Mouse (Mus musculus): Measurements from ENCODE around the gene Vamp5. TPM values are rescaled to one million over a fixed set of nuclear protein-coding genes. Genes with fewer than 3 reads are reported as not detected.

Gene Vamp5
- polyA plus RNA-seq, 1 experiment from 2014 or later: 17.3 TPM

DNA sequence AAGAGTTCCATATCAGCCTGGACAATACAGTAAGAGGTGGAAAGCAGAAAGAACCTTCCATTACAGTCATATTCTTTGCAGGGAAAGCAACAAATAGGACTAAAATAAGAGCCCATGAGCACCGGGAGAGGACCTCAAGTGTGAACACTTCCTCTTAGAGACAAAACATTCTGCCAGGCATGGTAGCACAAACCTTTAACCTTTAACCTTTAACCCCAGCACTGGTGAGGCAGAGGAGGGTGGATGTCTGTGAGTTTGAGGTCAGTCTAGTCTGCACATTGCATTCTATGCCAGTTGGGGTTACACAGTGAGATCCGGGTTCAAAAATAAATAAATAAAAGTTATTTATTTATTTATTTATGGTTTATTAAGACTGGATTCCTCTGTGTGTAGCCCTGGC lies 39.8 kb downstream of the Vamp5 start:
- peaks cover 50% of the 10 kb centered on the region for H3K36me3 ChIP-seq
- no peaks in the 10 kb centered on the region for H3K9me3 ChIP-seq
- H3K9ac ChIP-seq (replicated peaks): no peak overlapping the region
- ATAC-seq (ENCODE audit: insufficient number of reproducible peaks, insufficient read depth, low FRiP score, low TSS enrichment, low read depth): no peak
- 71% methylated on average over 2 of the region's 2 CpGs for WGBS
- peaks cover 11% of the 10 kb centered on the region for H3K4me1 ChIP-seq (replicated peaks)
- H3K27me3 ChIP-seq: no peaks in the 10 kb centered on the region
- H3K27ac ChIP-seq: no peak overlapping the region
- H3K4me2 ChIP-seq: no peak overlapping the region
- no peak overlapping the region for H3K4me3 ChIP-seq (replicated peaks)

DNA sequence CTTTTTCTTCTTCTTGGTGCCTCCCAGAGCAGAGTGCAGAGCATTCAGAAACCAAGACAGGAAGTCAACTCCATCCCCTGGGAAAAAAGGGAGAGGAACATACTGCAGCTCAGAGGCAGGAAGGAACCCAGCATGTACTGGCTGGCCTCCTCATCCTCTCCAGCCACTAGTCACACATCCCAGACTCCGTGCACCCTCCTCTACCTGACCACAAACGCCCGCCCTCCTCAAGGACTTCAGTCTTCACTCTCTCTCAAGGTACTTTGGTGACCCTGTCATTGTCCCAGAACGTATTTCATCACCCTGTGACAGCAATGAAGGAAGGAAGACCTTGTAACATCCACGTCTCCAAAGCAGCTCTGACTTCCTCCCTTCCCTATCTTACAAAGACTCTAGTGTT lies 47.2 kb downstream of the Vamp5 start:
- no peak for ATAC-seq (ENCODE audit: insufficient number of reproducible peaks, insufficient read depth, low FRiP score, low TSS enrichment, low read depth)
- no peak overlapping the region for H3K9ac ChIP-seq (replicated peaks)
- H3K36me3 ChIP-seq: peaks cover 97% of the 10 kb centered on the region
- no peak overlapping the region for H3K4me3 ChIP-seq (replicated peaks)
- H3K4me2 ChIP-seq: no peak overlapping the region
- WGBS: 88% methylated on average over 5 of the region's 5 CpGs
- no peaks in the 10 kb centered on the region for H3K27me3 ChIP-seq
- no peaks in the 10 kb centered on the region for H3K9me3 ChIP-seq
- no peak overlapping the region for H3K27ac ChIP-seq
- no peaks in the 10 kb centered on the region for H3K4me1 ChIP-seq (replicated peaks)

DNA sequence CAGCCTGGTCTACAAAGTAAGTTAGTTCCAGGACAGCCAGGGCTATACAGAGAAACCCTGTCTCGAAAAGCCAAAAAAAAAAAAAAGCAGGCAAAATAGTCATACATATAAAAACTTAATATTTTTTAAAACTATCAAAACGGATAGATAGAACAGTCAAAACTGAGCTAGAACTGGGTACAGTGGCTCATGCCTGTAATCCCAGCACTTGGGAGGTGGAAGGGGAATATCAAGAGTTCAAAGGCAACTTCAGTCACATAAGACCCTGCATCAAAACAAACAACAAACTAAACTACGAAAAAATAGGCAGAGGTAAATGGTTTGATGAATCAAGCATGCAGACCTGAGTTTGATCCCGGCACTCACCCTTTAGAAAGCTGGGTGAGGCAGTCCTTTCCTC lies 50.1 kb downstream of the Vamp5 start:
- ATAC-seq (ENCODE audit: insufficient number of reproducible peaks, insufficient read depth, low FRiP score, low TSS enrichment, low read depth): no peak
- no peaks in the 10 kb centered on the region for H3K9me3 ChIP-seq
- no peak overlapping the region for H3K27ac ChIP-seq
- H3K9ac ChIP-seq (replicated peaks): no peak overlapping the region
- H3K36me3 ChIP-seq: peaks cover 97% of the 10 kb centered on the region
- no peaks in the 10 kb centered on the region for H3K4me1 ChIP-seq (replicated peaks)
- no peak overlapping the region for H3K4me3 ChIP-seq (replicated peaks)
- 89% methylated on average over 4 of the region's 4 CpGs for WGBS
- H3K4me2 ChIP-seq: no peak overlapping the region
- H3K27me3 ChIP-seq: no peaks in the 10 kb centered on the region

DNA sequence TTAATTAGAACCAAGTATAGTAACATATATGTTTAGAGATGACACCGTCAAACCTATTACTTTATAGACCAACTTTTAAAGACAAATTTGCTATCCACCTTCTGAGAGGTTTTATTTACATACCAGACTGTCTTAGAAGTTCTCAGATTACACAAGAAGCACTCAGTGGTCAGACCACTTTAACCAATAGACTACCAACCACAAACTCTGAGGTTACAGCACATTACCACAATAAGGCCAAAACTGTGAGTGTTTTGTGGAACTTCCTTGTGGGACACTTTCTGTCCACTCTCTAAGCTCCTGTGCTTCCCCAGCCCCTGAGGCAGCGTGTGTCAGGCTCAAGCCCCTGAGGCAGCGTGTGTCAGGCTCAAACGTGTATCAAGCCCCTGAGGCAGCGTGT lies 51.2 kb downstream of the Vamp5 start:
- no peaks in the 10 kb centered on the region for H3K27me3 ChIP-seq
- 90% methylated on average over 5 of the region's 5 CpGs for WGBS
- no peak overlapping the region for H3K4me3 ChIP-seq (replicated peaks)

DNA sequence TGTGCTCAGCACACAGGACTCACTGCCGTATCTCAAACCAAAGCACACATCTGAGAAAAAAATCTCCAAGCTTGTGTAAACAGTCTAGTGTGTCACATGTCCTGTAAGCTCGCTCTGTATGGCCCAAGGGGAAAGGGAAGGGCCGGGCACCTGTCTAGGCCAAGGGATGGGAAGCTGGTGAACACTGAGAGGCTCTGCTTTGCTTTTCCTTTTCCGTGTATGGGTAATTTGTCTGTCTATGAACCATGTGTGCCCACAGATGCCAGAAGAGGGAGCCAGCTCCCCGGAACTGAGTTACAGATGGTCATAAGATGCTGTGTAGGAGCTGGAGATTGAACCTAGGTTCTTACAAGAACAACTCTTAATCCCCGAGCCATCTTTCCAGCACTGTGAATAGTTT lies 54.0 kb downstream of the Vamp5 start:
- H3K36me3 ChIP-seq: peaks cover 96% of the 10 kb centered on the region
- WGBS: 79% methylated on average over 6 of the region's 6 CpGs
- no peaks in the 10 kb centered on the region for H3K27me3 ChIP-seq
- H3K4me2 ChIP-seq: no peak overlapping the region
- H3K9ac ChIP-seq (replicated peaks): no peak overlapping the region
- H3K4me1 ChIP-seq (replicated peaks): no peaks in the 10 kb centered on the region
- H3K27ac ChIP-seq: no peak overlapping the region
- H3K4me3 ChIP-seq (replicated peaks): no peak overlapping the region
- H3K9me3 ChIP-seq: no peaks in the 10 kb centered on the region
- ATAC-seq (ENCODE audit: insufficient number of reproducible peaks, insufficient read depth, low FRiP score, low TSS enrichment, low read depth): no peak

More for the DNA sequence above, 51.2 kb downstream of the Vamp5 start:
- Histone ChIP-seq H3K4me1 (replicated peaks) (no peaks in the 10 kb centered on the region), H3K36me3 (peaks cover 97% of the 10 kb centered on the region), H3K9ac (replicated peaks) (no peak overlapping the region), H3K9me3 (no peaks in the 10 kb centered on the region), H3K27ac (no peak overlapping the region), H3K4me2 (no peak overlapping the region)
- ATAC-seq (ENCODE audit: insufficient number of reproducible peaks, insufficient read depth, low FRiP score, low TSS enrichment, low read depth): no peak

DNA sequence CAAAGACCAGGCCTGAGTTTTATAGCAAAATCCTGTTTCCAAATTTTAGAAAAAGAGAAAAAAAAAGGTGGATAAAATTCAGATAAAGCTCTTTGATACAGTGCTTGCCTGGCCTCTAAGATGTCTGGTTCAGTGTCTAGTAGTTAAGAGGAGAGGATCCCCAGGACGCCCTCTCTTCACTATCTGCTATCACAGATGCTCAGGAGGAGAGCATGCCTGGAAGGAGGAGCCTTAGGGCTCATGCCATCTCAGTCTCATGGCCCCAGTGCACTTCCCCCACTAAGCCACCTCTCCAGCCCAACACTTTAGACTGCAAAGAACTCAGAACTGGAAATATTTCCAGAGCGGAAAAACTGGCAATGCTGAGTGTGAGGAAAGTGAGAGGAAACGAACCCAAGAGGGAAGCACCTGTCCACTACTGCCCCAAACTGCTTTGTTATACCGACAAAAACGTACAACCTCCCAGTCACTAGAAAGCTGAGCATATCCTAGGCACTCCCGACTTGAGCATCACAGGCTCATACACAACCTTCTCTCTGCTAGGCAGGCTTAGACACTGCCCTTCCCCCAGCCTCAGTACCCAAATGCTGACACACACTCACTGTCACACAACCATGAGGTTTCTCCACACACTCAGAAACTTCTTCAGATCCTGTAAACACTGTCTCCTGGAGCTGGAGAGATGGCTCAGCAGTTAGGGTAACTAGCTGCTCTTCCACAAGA lies 56.3 kb downstream of the Vamp5 start:
- Histone ChIP-seq H3K4me2 (no peak overlapping the region), H3K9ac (replicated peaks) (no peak overlapping the region), H3K4me1 (replicated peaks) (no peaks in the 10 kb centered on the region), H3K27me3 (no peaks in the 10 kb centered on the region), H3K36me3 (peaks cover 98% of the 10 kb centered on the region), H3K27ac (no peak overlapping the region), H3K4me3 (replicated peaks) (no peak overlapping the region), H3K9me3 (no peaks in the 10 kb centered on the region)
- no peak for ATAC-seq (ENCODE audit: insufficient number of reproducible peaks, insufficient read depth, low FRiP score, low TSS enrichment, low read depth)
- WGBS: 93% methylated on average over 6 of the region's 6 CpGs

DNA sequence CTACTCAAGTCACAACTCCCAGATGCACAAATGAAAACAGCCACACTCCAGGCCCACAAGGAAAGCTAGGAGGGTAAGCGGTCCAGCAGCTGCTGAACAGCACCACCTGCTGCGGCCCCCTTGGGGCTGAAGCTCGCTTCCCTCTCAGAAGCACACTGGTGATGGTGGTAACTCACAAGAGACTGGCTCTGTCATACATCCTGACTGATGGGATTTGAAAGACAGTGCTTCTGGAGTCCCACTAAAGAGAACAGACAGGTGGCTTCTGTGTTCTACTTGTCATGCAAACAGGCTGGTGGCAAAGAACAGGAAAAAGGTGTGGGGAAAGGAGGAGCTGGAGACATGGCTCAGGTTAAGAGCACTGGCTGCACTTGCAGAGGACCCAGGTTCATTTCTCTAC lies 57.3 kb downstream of the Vamp5 start:
- WGBS: 92% methylated on average over 3 of the region's 3 CpGs
- H3K27me3 ChIP-seq: no peaks in the 10 kb centered on the region
- H3K4me3 ChIP-seq (replicated peaks): no peak overlapping the region
- no peaks in the 10 kb centered on the region for H3K4me1 ChIP-seq (replicated peaks)
- no peaks in the 10 kb centered on the region for H3K9me3 ChIP-seq
- H3K36me3 ChIP-seq: peaks cover 98% of the 10 kb centered on the region
- ATAC-seq (ENCODE audit: insufficient number of reproducible peaks, insufficient read depth, low FRiP score, low TSS enrichment, low read depth): no peak
- no peak overlapping the region for H3K9ac ChIP-seq (replicated peaks)
- no peak overlapping the region for H3K27ac ChIP-seq
- H3K4me2 ChIP-seq: no peak overlapping the region

DNA sequence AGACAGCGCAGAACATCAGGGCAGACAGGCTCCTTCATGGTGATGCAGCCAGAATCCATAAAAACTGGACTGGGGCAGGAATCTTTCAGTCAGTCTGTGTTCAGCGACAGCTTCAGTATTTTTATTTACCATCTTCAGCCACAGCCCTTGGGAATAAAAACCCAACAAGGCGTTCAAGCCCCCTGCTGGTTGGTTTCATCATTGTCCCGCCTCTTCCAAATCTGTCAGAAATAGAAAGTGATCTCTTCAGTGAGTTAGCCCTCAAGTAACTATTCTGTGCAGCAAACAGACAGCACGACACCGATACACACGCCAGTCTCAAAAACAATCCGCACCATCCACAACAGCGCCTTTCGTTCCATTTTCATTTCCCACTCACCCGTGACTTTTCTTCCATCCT lies 61.2 kb downstream of the Vamp5 start:
- H3K36me3 ChIP-seq: peaks cover 89% of the 10 kb centered on the region

More for the DNA sequence above, 61.2 kb downstream of the Vamp5 start:
- Histone ChIP-seq H3K4me2 (no peak overlapping the region), H3K27ac (no peak overlapping the region), H3K4me1 (replicated peaks) (no peaks in the 10 kb centered on the region), H3K4me3 (replicated peaks) (no peak overlapping the region), H3K27me3 (no peaks in the 10 kb centered on the region), H3K9ac (replicated peaks) (no peak overlapping the region), H3K9me3 (no peaks in the 10 kb centered on the region)
- no peak for ATAC-seq (ENCODE audit: insufficient number of reproducible peaks, insufficient read depth, low FRiP score, low TSS enrichment, low read depth)
- WGBS: 83% methylated on average over 11 of the region's 11 CpGs

Other genes starting within 250 kb of the Vamp5 start
- 30.7 and 30.8 TPM in 2 replicates for gene Atoh8, start 144.9 kb downstream of the Vamp5 start, polyA plus RNA-seq (2016; fragmentation: Nextera tagmentation; extraction: Ambion mirVana)
- gene Sftpb, start 75.9 kb downstream of the Vamp5 start, polyA plus RNA-seq (2016; fragmentation: Nextera tagmentation; extraction: Ambion mirVana): not detected in 2 replicates
- 62.7 and 71.3 TPM in 2 replicates for gene Usp39, start 35.3 kb downstream of the Vamp5 start, polyA plus RNA-seq (2016; fragmentation: Nextera tagmentation; extraction: Ambion mirVana)
- 25.8 and 29.2 TPM in 2 replicates for gene 0610030E20Rik, start 33.2 kb downstream of the Vamp5 start, polyA plus RNA-seq (2016; fragmentation: Nextera tagmentation; extraction: Ambion mirVana)
- gene Tmem150a, start 25.0 kb downstream of the Vamp5 start, polyA plus RNA-seq (2016; fragmentation: Nextera tagmentation; extraction: Ambion mirVana): 8.8 and 9.8 TPM in 2 replicates
- 89.1 and 93.4 TPM in 2 replicates for gene Rnf181, start 13.5 kb downstream of the Vamp5 start, polyA plus RNA-seq (2016; fragmentation: Nextera tagmentation; extraction: Ambion mirVana)
- gene Vamp8, start 10.2 kb upstream of the Vamp5 start, polyA plus RNA-seq (2016; fragmentation: Nextera tagmentation; extraction: Ambion mirVana): 105 and 106 TPM in 2 replicates
- 34.0 TPM in 2 replicates for gene Ggcx, start 33.8 kb upstream of the Vamp5 start, polyA plus RNA-seq (2016; fragmentation: Nextera tagmentation; extraction: Ambion mirVana)
- gene Mat2a, start 59.1 kb upstream of the Vamp5 start, polyA plus RNA-seq (2016; fragmentation: Nextera tagmentation; extraction: Ambion mirVana): 408 and 461 TPM in 2 replicates
- 0.18 TPM in 2 replicates for gene Sh2d6, start 141.2 kb upstream of the Vamp5 start, polyA plus RNA-seq (2016; fragmentation: Nextera tagmentation; extraction: Ambion mirVana)
- gene Capg, start 163.9 kb upstream of the Vamp5 start, polyA plus RNA-seq (2016; fragmentation: Nextera tagmentation; extraction: Ambion mirVana): 26.2 and 27.4 TPM in 2 replicates
- gene Elmod3, start 217.9 kb upstream of the Vamp5 start, polyA plus RNA-seq (2016; fragmentation: Nextera tagmentation; extraction: Ambion mirVana): 14.8 and 15.2 TPM in 2 replicates
- gene Retsat, start 218.0 kb upstream of the Vamp5 start, polyA plus RNA-seq (2016; fragmentation: Nextera tagmentation; extraction: Ambion mirVana): 10.8 and 12.4 TPM in 2 replicates
- gene Tgoln1, start 236.5 kb upstream of the Vamp5 start, polyA plus RNA-seq (2016; fragmentation: Nextera tagmentation; extraction: Ambion mirVana): 20.9 and 21.7 TPM in 2 replicates

All from limb, embryonic 12.5 days (tissue).